Mouse (Mus musculus) heart, postnatal 0 days (tissue): Measurements from ENCODE around the gene Plekha5. TPM values are rescaled to one million over a fixed set of nuclear protein-coding genes. Genes with fewer than 3 reads are reported as not detected.

Source experiments
- ATAC-seq: fragments of 200-750 bp; cut with Nextera tagmentation; 2 replicates; pipeline ENCODE4 v1.8.0; 2017; ENCODE audit warnings: low read depth, moderate number of reproducible peaks, moderate library complexity; ENCODE audit not compliant: insufficient read depth
- DNase-seq: peaks from one replicate; pipeline ENCODE4 v3.0.0-alpha.2; 2016; ENCODE audit warnings: low spot score
- H3K27ac ChIP-seq: fragments of 300-500 bp; sonication (generic); 2 replicates; pipeline ENCODE4 v1.5.1; 2014; ENCODE audit warnings: low read depth, mild to moderate bottlenecking
- H3K27me3 ChIP-seq: fragments of 300-500 bp; sonication (generic); 2 replicates; pipeline ENCODE4 v1.6.1; 2014; ENCODE audit warnings: low read length, mixed read lengths; ENCODE audit not compliant: control insufficient read depth, insufficient read depth
- H3K36me3 ChIP-seq: fragments of 300-500 bp; sonication (generic); replicated peaks from 2 replicates; pipeline ENCODE4 v1.6.1; 2014; ENCODE audit warnings: low read length, mixed read lengths; ENCODE audit not compliant: control insufficient read depth, insufficient read depth
- H3K4me1 ChIP-seq: fragments of 300-500 bp; sonication (generic); 2 replicates; pipeline ENCODE4 v1.6.1; 2014; ENCODE audit warnings: antibody characterized with exemption; ENCODE audit not compliant: control insufficient read depth, insufficient read depth
- H3K4me2 ChIP-seq: fragments of 300-500 bp; sonication (generic); 2 replicates; pipeline ENCODE4 v1.6.1; 2014; ENCODE audit warnings: low read depth, mild to moderate bottlenecking, low read length, moderate library complexity
- H3K4me3 ChIP-seq: fragments of 300-500 bp; sonication (generic); 2 replicates; pipeline ENCODE4 v1.5.1; 2014; ENCODE audit warnings: low read depth, low read length
- H3K9ac ChIP-seq: fragments of 300-500 bp; sonication (generic); replicated peaks from 2 replicates; pipeline ENCODE4 v1.6.1; 2014; ENCODE audit warnings: low read depth, low read length, mixed read lengths
- H3K9me3 ChIP-seq: fragments of 300-500 bp; sonication (generic); replicated peaks from 2 replicates; pipeline ENCODE4 v1.6.1; 2016; ENCODE audit warnings: low read length; ENCODE audit not compliant: control insufficient read depth
- CTCF ChIP-seq: IDR thresholded peaks from 2 replicates; pipeline ENCODE4 v1.5.1; 2016; ENCODE audit warnings: antibody characterized with exemption, control low read depth, low read depth
- EP300 ChIP-seq: IDR thresholded peaks from 2 replicates; pipeline ENCODE4 v1.6.1; 2016; ENCODE audit warnings: antibody characterized with exemption, low read depth
- WGBS: fragments of 180-500 bp; shearing (Covaris S2); extraction: QIAGEN DNeasy Blood & Tissue Kit; methylation state at CpG from one replicate; pipeline ENCODE4 v1.1.7; 2014; 5-methylcytosine and 5-hydroxymethylcytosine counted together
- polyA plus RNA-seq: library from polyadenylated mRNA; unstranded; fragments of >200 nt; fragmentation: Nextera tagmentation; extraction: Ambion mirVana; gene quantifications from 2 replicates; pipeline ENCODE4 v1.2.1, GENCODE M21; 2015
- total RNA-seq: library from RNA; depleted of rRNA; stranded (reverse); fragments of >200 nt; gene quantifications from 2 replicates; pipeline ENCODE4 v1.2.3, GENCODE M21; 2014; ENCODE audit warnings: low replicate concordance

Gene Plekha5
- total and polyA plus RNA-seq, 2 experiments from 2014 or later = 15.4 to 34.0 TPM

DNA sequence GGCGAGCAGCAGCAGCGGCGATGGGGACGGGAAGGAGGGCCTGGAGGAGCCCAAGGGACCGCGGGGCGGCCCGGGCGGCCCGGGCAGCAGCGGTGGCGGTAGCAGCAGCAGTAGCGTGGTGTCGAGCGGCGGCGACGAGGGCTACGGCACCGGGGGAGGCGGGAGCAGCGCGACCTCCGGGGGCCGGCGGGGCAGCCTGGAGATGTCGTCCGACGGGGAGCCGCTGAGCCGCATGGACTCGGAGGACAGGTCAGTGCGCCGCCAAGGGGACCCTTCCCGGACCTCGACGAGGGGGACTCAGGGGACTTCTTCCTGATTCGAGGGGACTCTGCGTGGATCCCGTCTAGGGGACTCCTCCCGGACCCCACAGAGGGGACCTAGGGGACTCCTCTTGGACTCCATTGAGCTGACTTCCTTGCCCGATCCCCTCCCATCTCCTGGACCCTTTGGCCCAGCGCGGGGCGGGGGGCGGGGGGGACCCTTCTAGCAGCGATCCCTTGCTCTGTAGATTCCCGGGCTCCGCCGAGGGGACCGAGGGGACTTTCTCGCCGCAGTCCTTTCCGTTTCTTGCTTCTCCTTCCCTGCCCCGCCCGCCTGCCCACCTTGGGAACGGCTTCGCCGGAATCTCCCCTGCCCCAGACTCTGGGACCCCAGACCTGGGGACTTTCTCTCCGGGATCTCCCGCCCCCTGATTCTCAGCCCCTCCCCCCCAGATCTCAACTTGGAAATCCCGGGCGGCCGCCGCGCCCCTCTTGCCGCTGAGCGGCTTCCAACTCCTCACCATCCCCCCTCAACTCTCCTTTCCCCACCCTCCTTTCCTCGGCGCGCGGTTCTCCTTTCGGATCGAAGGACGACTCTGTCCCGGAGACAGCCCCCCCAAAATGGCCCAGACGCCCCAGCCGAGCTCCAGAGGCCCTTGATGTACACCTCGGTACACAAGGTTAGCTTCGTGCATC is 200.5 kb downstream of the Plekha5 start:
- Histone ChIP-seq H3K27ac (peak overlapping the region; percentile 90), H3K4me1 (peaks cover 28% of the 10 kb centered on the region), H3K4me3 (peak overlapping the region; percentile 89), H3K9ac (peak overlapping the region; percentile 91), H3K36me3 (no peaks in the 10 kb centered on the region), H3K27me3 (no peaks in the 10 kb centered on the region), H3K9me3 (no peaks in the 10 kb centered on the region), H3K4me2 (peak overlapping the region; percentile 76)
- DNase-seq = peak; percentile 53
- peak; percentile 3 for ATAC-seq
- TF ChIP-seq CTCF = no peak
- TF ChIP-seq EP300 = no peak
- under 1% methylated on average over 67 of the region's 80 CpGs for WGBS

GRCm38 (mm10) chr6:140629176-140629859 is 205.5 kb downstream of the Plekha5 start:
- no peak for ATAC-seq
- TF ChIP-seq EP300 (no peak), CTCF (no peak)
- WGBS = 80% methylated on average over 4 of the region's 4 CpGs

DNA sequence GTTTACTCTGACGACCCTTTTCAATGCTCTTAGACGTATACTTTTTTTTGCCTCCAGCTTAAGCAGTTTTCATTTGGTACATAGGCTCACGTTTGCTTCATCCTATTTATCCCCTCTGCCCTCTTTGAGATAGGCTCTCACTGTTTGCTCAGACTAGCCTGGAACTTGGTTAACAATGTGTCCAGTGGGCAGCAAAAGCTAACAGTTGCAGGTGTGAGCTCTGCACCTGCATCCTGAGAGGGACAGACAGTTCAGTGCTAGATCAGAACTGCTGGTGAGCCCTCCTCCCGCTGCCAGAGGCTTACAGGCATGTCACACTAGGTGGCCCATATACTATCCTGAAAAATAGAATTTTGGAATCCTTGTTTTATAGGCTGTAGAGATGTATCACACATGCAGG is 206.5 kb downstream of the Plekha5 start:
- Histone ChIP-seq H3K9ac (no peak overlapping the region), H3K4me3 (no peak overlapping the region), H3K4me1 (peaks cover 20% of the 10 kb centered on the region), H3K4me2 (no peak overlapping the region), H3K9me3 (no peaks in the 10 kb centered on the region), H3K27ac (no peak overlapping the region), H3K36me3 (peaks cover 7% of the 10 kb centered on the region; the same call in 1 of the 2 replicates), H3K27me3 (no peaks in the 10 kb centered on the region)
- 76% methylated on average over 4 of the region's 4 CpGs for WGBS
- TF ChIP-seq EP300 = no peak
- no peak for TF ChIP-seq CTCF
- no peak for ATAC-seq
- DNase-seq = no peak

More at GRCm38 (mm10) chr6:140629176-140629859, 205.5 kb downstream of the Plekha5 start:
- Histone ChIP-seq H3K4me3 (no peak overlapping the region), H3K9ac (no peak overlapping the region), H3K27me3 (no peaks in the 10 kb centered on the region), H3K36me3 (peaks cover 3% of the 10 kb centered on the region; the same call in 1 of the 2 replicates), H3K4me2 (no peak overlapping the region), H3K27ac (no peak overlapping the region), H3K9me3 (no peaks in the 10 kb centered on the region), H3K4me1 (peaks cover 20% of the 10 kb centered on the region)
- no peak for DNase-seq

DNA sequence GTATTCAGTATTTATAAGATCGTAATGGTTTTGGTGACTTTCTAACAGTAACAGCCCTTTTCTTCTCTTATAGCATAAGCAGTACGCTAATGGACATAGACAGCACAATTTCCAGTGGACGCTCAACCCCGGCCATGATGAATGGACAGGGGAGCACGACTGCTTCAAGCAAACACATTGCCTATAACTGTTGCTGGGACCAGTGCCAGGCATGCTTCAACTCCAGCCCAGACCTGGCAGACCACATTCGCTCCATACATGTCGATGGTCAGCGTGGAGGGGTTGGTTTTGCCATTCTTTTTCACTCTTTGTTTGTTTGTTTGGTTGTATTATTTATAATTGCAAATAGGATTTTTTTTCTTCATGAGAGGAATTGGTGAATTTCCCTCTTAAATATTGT is 209.8 kb downstream of the Plekha5 start:
- Histone ChIP-seq H3K27me3 (no peaks in the 10 kb centered on the region), H3K4me1 (no peaks in the 10 kb centered on the region), H3K27ac (peak overlapping the region; percentile 25; the same call in 1 of the 2 replicates), H3K9me3 (no peaks in the 10 kb centered on the region), H3K36me3 (peaks cover 37% of the 10 kb centered on the region), H3K4me3 (no peak overlapping the region), H3K9ac (no peak overlapping the region), H3K4me2 (no peak overlapping the region)
- WGBS = 49% methylated on average over 8 of the region's 8 CpGs
- ATAC-seq (no peak), DNase-seq (no peak)
- no peak for TF ChIP-seq EP300
- TF ChIP-seq CTCF = no peak

DNA sequence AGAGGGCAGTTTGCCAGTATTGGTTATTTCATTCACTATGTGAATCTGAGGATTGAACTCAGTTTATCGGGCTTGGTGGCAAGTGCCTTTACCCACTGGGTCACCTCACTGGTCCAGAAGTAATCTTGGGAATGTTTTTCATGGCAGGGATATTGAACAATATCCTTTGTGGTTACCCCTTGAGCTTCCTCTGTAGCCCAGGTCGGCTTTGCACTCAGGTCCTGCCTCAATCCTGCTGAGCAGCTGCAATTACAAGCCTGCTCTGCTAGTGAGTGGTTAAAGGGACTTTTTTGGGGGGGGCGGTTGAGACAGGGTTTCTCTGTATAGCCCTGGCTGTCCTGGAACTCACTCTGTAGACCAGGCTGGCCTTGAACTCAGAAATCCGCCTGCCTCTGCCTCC is 212.4 kb downstream of the Plekha5 start:
- Histone ChIP-seq H3K9me3 (no peaks in the 10 kb centered on the region), H3K4me1 (no peaks in the 10 kb centered on the region), H3K36me3 (peaks cover 61% of the 10 kb centered on the region), H3K4me3 (no peak overlapping the region), H3K4me2 (no peak overlapping the region), H3K9ac (no peak overlapping the region), H3K27ac (no peak overlapping the region), H3K27me3 (no peaks in the 10 kb centered on the region)
- ATAC-seq = no peak
- 89% methylated on average over 4 of the region's 4 CpGs for WGBS
- TF ChIP-seq EP300 (no peak), CTCF (no peak)
- DNase-seq = no peak
